Mouse (Mus musculus) forebrain, embryonic 11.5 days (tissue): ENCODE measurements around the gene 6030468B19Rik. TPM values are rescaled to one million over a fixed set of nuclear protein-coding genes. Genes with fewer than 3 reads are reported as not detected.

Source experiments
- ATAC-seq: fragments of 200-750 bp; cut with Nextera tagmentation; replicated peaks from 2 replicates; pipeline ENCODE4 v1.8.0; 2017; ENCODE audit warnings: moderate TSS enrichment; ENCODE audit not compliant: low FRiP score
- DNase-seq: peaks from one replicate; pipeline ENCODE4 v3.0.0-alpha.2; 2017; ENCODE audit warnings: low spot score
- H3K27ac ChIP-seq: fragments of 300-500 bp; sonication (generic); 2 replicates; pipeline ENCODE4 v1.5.1; 2014; ENCODE audit warnings: low read depth, low read length
- H3K27me3 ChIP-seq: fragments of 300-500 bp; sonication (generic); 2 replicates; pipeline ENCODE4 v1.6.1; 2014; ENCODE audit warnings: mild to moderate bottlenecking, low read length, mixed read lengths; ENCODE audit not compliant: control insufficient read depth, insufficient read depth
- H3K36me3 ChIP-seq: fragments of 300-500 bp; sonication (generic); 2 replicates; pipeline ENCODE4 v1.6.1; 2014; ENCODE audit warnings: mild to moderate bottlenecking, low read length, moderate library complexity, mixed read lengths; ENCODE audit not compliant: control insufficient read depth, insufficient read depth
- H3K4me1 ChIP-seq: fragments of 300-500 bp; sonication (generic); replicated peaks from 2 replicates; pipeline ENCODE4 v1.6.1; 2014; ENCODE audit warnings: low read length, mixed read lengths; ENCODE audit not compliant: control insufficient read depth, insufficient read depth
- H3K4me2 ChIP-seq: fragments of 300-500 bp; sonication (generic); 2 replicates; pipeline ENCODE4 v1.6.1; 2014; ENCODE audit warnings: low read depth, mild to moderate bottlenecking, low read length, moderate library complexity, mixed read lengths; ENCODE audit not compliant: severe bottlenecking
- H3K4me3 ChIP-seq: fragments of 300-500 bp; sonication (generic); 2 replicates; pipeline ENCODE4 v1.5.1; 2014; ENCODE audit warnings: low read depth, low read length
- H3K9ac ChIP-seq: fragments of 300-500 bp; sonication (generic); 2 replicates; pipeline ENCODE4 v1.6.1; 2014; ENCODE audit warnings: low read length
- H3K9me3 ChIP-seq: fragments of 300-500 bp; sonication (generic); 2 replicates; pipeline ENCODE4 v1.6.1; 2016; ENCODE audit warnings: low read length, mixed read lengths; ENCODE audit not compliant: control insufficient read depth
- WGBS: fragments of 180-500 bp; shearing (Covaris S2); extraction: QIAGEN DNeasy Blood & Tissue Kit; methylation state at CpG from one replicate; pipeline ENCODE4 v1.1.7; 2014; 5-methylcytosine and 5-hydroxymethylcytosine counted together
- polyA plus RNA-seq: library from polyadenylated mRNA; unstranded; fragments of >200 nt; fragmentation: Nextera tagmentation; extraction: Ambion mirVana; gene quantifications from 2 replicates; pipeline ENCODE4 v1.2.1, GENCODE M21; 2014

The 6030468B19Rik gene
- polyA plus RNA-seq, 1 experiment from 2014 or later = 1.5 TPM

DNA sequence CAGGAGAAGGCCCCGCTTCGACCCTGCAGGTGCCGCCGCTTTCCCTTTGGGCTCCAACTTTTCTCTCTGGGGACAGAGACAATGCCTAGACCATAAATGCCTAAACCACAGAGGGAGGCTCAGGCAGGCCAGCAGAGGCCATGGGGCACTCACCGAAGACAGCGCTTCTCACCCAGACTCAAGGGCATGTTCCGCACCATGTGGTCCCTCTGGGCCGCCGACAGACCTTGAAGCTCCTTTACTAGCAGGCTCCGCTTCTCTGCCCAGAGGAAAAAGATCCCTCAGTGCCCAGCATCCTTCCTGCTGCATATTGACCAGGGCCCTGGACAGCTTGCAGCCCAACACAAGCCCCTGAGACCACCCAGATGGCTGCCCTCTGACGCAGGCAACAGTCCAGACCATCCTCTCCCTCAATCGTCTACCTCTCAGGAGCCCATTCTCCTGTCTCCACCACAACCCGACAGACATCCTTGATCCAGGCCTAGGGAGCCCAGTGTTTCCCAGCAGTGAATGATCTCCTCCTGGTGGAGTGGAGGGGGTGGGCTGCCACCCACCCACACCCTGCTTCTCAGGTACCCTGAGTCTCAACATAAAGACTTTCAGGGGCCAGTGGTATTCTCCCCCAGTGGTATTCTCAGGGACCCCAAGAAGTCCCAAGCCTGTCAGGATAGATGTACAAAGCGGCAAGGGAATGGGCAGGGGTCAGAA lies 21.2 kb upstream of the 6030468B19Rik start:
- no peak for ATAC-seq
- H3K27ac ChIP-seq = no peak overlapping the region
- WGBS = 93% methylated on average over 14 of the region's 14 CpGs

DNA sequence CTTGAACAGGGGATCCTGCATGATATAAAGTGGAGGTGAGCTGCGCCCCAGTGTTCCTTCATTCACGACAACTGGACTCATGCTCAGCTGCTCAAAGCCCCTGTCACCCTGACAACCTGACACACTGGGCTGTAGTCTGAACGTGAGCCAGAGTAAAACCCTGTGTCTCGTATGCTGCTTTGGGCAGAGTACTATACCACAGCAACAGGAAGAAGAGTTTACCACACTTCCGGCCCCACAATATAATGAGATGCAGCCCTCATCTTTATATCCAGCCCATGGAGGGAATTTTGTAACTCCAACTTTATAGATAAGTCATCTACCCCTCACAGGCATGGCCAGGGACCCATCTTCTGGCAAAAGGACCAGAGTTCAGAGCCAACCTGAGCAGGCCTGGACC lies 20.3 kb upstream of the 6030468B19Rik start:
- Histone ChIP-seq H3K27ac (no peak overlapping the region), H3K9me3 (no peaks in the 10 kb centered on the region), H3K4me3 (no peak overlapping the region), H3K9ac (no peak overlapping the region), H3K27me3 (peaks cover 23% of the 10 kb centered on the region), H3K4me2 (no peak overlapping the region), H3K4me1 (peaks cover 13% of the 10 kb centered on the region), H3K36me3 (no peaks in the 10 kb centered on the region)
- 88% methylated on average over 5 of the region's 5 CpGs for WGBS
- DNase-seq (no peak), ATAC-seq (no peak)

More for the DNA sequence above, 21.2 kb upstream of the 6030468B19Rik start:
- Histone ChIP-seq H3K27me3 (peaks cover 15% of the 10 kb centered on the region), H3K36me3 (no peaks in the 10 kb centered on the region), H3K4me1 (peaks cover 13% of the 10 kb centered on the region), H3K4me2 (no peak overlapping the region), H3K4me3 (no peak overlapping the region), H3K9ac (no peak overlapping the region), H3K9me3 (no peaks in the 10 kb centered on the region)
- DNase-seq = no peak

DNA sequence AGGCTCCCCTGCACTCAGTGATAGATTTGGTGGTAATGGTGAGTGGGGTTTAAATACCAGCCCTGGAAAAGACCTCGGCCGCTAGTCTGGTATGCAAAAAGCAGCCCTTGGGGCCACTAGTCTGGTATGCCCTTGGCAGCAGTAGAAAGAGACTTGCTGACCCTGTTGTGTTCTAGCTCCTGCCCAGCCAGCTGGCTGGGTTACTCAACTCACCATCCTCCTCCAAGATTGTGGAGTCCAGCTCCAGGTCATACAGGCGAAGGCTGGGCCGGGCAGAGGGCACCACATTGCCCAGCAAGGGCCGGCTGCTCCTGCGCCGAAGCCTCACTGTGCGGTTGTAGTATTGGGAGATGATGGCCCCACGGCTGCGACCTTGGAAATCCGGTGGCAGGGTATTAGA lies 19.4 kb upstream of the 6030468B19Rik start:
- Histone ChIP-seq H3K27me3 (peaks cover 32% of the 10 kb centered on the region), H3K4me2 (no peak overlapping the region), H3K9me3 (no peaks in the 10 kb centered on the region), H3K9ac (no peak overlapping the region), H3K27ac (no peak overlapping the region), H3K36me3 (no peaks in the 10 kb centered on the region), H3K4me3 (no peak overlapping the region), H3K4me1 (peaks cover 15% of the 10 kb centered on the region)
- WGBS = 95% methylated on average over 11 of the region's 11 CpGs
- ATAC-seq (no peak), DNase-seq (no peak)

DNA sequence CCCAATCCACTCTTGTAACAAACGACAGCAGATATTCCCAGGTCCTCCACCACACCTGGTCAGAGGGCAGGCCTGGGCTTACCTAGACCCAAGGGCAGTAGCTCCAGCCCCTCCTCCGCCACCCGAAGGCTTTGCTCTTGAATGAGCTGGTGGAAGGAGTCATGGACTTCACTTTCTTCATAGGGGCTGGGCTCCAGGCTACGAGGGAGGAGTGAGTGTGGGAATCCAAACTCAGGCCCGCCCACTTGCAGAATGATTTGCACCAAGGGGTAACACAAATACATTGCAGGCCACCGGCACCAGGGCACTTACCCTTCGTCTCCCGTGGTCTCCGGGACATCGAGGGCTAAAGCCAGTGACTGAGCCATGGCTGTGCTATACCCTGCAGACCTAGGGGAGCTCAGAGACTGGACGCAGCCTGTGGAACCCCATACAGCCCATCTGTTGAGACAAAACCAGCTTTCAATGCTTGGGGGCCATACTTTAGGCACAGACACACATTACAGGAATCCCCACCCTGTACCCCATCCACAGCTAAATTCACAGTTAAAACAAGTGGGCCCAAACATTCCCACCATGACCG lies 18.5 kb upstream of the 6030468B19Rik start:
- peaks cover 21% of the 10 kb centered on the region for H3K4me1 ChIP-seq
- DNase-seq = no peak
- no peak overlapping the region for H3K27ac ChIP-seq

DNA sequence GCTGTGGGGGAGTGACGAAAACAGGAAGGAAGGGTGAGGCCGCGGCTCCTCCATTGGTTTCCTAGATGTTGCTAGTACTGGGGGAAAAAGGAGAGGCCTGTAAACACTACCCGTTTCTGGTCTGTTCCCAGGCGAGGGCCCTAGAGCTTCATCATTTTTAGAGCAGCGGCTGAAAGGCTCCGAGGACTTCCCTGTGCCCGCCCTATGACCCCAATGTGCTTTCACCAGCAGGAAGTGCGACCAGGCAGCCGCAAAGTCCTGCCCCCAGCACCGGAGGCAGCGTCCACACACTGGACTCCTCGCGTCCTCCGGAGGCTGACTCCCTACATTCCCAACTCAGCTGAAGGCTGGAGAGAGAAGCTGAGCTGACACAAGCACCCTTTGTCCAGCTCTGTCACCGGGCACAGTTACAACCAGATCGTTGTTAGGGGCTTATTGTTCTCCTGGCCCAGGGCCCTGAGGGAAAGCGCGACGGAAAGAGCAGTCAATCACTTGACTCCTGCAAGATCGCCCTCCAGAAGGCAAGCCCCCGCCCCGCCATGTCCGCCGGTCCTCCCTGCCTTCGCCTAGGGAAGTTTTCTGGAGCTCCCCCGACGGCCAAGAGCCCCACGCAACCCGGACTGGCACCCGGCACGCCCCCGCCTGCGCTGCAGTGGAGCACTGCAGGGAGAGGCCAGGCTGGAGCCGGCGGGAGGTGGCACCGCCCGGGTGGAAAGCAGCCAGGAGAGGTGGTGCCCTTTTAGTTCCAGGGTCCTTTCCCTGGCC lies 17.8 kb upstream of the 6030468B19Rik start:
- Histone ChIP-seq H3K9ac (peak overlapping the region; percentile 47), H3K9me3 (no peaks in the 10 kb centered on the region), H3K27me3 (peaks cover 43% of the 10 kb centered on the region), H3K4me3 (peak overlapping the region; percentile 30), H3K27ac (no peak overlapping the region), H3K36me3 (no peaks in the 10 kb centered on the region), H3K4me1 (peaks cover 21% of the 10 kb centered on the region), H3K4me2 (peak overlapping the region; percentile 53)
- DNase-seq (peak; percentile 75), ATAC-seq (0 out of 2 replicates have a peak, but pooled peaks have one; percentile 32)
- WGBS = 6% methylated on average over 38 of the region's 38 CpGs

More for the DNA sequence above, 18.5 kb upstream of the 6030468B19Rik start:
- H3K4me3 ChIP-seq = peak overlapping the region; percentile 30; the same call in 1 of the 2 replicates
- H3K36me3 ChIP-seq = no peaks in the 10 kb centered on the region
- H3K9me3 ChIP-seq = no peaks in the 10 kb centered on the region
- H3K27me3 ChIP-seq = peaks cover 41% of the 10 kb centered on the region
- no peak overlapping the region; the same call in 1 of the 2 replicates for H3K9ac ChIP-seq
- no peak for ATAC-seq
- peak overlapping the region; percentile 53 for H3K4me2 ChIP-seq
- WGBS = 75% methylated on average over 12 of the region's 12 CpGs

DNA sequence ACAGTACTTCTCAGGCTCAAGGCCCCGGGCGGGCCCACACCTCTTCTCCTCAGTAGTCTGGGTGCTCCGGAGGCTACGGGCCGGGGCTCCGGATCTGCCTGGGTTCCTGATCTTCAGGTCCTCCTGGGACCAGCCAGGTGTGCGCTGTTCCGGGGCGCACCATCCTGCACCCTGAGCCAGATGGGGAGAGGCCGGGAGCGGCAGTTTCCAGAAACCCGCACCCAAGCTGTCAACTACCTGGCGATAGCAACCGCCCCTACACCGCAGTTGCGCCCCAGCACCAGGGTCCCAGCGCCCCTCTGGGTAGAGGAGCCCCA lies 17.3 kb upstream of the 6030468B19Rik start:
- Histone ChIP-seq H3K4me2 (peak overlapping the region; percentile 53), H3K9ac (peak overlapping the region; percentile 47), H3K4me3 (peak overlapping the region; percentile 30), H3K9me3 (no peaks in the 10 kb centered on the region), H3K36me3 (no peaks in the 10 kb centered on the region), H3K27me3 (peaks cover 43% of the 10 kb centered on the region), H3K4me1 (peaks cover 21% of the 10 kb centered on the region), H3K27ac (no peak overlapping the region)
- 2% methylated on average over 17 of the region's 17 CpGs for WGBS
- DNase-seq (no peak), ATAC-seq (0 out of 2 replicates have a peak, but pooled peaks have one; percentile 26)

DNA sequence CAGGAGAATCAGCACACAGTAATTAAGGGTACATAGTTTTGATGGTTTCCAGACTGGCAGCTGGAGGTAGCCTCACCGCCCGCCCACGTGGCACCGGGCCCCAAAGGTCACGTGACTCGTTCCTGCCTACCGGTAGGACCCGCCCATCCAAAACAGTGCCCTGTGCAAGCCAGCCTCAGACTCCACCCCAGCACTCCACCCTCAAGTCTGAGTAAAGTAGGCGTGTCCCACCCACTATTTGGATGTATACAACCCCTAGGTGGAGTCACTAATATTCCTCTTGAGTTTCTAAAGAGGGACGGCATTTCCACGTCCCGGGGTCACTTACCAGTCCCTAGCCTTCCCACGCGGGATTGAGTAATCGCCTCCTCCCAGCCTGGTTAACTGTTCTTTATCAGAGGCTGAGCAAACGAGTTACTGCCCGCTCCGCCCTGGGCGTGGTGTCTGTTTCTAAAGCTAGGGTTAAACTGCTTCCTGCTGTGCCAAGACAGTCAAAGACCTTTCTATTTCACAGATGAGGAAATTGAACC lies 16.8 kb upstream of the 6030468B19Rik start:
- 1% methylated on average over 19 of the region's 19 CpGs for WGBS
- Histone ChIP-seq H3K4me2 (peak overlapping the region; percentile 53), H3K27ac (no peak overlapping the region), H3K4me3 (peak overlapping the region; percentile 30), H3K27me3 (peaks cover 43% of the 10 kb centered on the region), H3K36me3 (no peaks in the 10 kb centered on the region), H3K9me3 (no peaks in the 10 kb centered on the region), H3K9ac (no peak overlapping the region; the same call in none of the 2 replicates), H3K4me1 (peaks cover 21% of the 10 kb centered on the region)
- ATAC-seq = peak; percentile 58; the same call in 1 of the 2 replicates
- peak; percentile 83 for DNase-seq

DNA sequence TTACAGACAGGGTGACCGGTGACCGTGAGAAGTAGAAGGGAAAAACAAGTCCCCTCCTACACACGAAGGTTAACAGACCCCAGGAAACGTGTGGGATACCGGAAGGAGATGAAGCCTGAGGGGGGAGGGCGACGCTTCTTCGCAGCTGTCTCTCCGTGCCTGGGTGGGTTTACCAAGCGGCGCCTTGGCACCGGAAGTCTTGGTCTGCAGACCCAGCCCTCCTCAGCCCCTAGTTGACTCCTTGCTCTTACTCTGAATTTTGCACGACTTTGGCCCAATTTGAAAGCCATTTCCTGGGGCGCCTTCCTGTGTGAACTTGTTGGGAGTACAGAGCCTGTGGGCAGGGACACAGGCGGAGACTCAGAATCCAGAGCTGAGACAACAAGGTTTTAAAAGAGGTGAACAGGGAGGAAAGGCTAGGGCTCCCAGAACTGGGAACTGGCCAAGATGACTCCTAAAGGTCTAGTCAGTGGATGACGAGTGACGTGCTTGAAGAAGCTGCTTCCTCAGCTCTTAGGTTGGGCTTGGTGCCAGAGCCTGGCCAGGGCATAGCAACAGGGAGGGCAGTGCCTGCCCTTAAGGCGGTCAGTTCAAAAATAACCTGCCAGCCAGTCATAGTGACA lies 16.1 kb upstream of the 6030468B19Rik start:
- peaks cover 21% of the 10 kb centered on the region for H3K4me1 ChIP-seq
- no peak overlapping the region for H3K27ac ChIP-seq
- no peak for DNase-seq
- no peaks in the 10 kb centered on the region for H3K36me3 ChIP-seq
- no peak overlapping the region; the same call in 1 of the 2 replicates for H3K4me3 ChIP-seq
- whole genome bisulfite sequencing = 22% methylated on average over 18 of the region's 18 CpGs
- no peak overlapping the region; the same call in 1 of the 2 replicates for H3K9ac ChIP-seq
- no peak for ATAC-seq
- H3K27me3 ChIP-seq = peaks cover 43% of the 10 kb centered on the region
- H3K9me3 ChIP-seq = no peaks in the 10 kb centered on the region
- peak overlapping the region; percentile 53 for H3K4me2 ChIP-seq
